Comparison of ENCODE assay signal across 18 mouse cellular contexts in genomic region chr11:116683777-116684176, GRCm38 (mm10). TPM values are rescaled to one million over a fixed set of nuclear protein-coding genes. Genes with fewer than 3 reads are reported as not detected.
DNase-seq lines count a peak whose midpoint lies in the region; ATAC-seq and TF ChIP-seq lines count a peak whose summit lies in the region.
"Had no signal": no experiment of that assay in that cellular context is flagged by ENCODE, and none has a peak within 500 bp of the region (broad histone marks: within the 10 kb centered on the region; RNA-seq: fewer than 3 reads in every experiment).

No protein-coding gene starts in this region.

- no peak overlapping the region for H3K27ac ChIP-seq in intestine, postnatal 0 days (ENCODE audit: low read depth, low read length)
- H3K27ac ChIP-seq: embryonic facial prominence, embryonic 10.5 days; forebrain, embryonic 13.5 days had no signal

- H3K4me3 ChIP-seq in intestine, postnatal 0 days (ENCODE audit: low read depth, low read length), result no peak overlapping the region
- H3K4me3 ChIP-seq: embryonic facial prominence, embryonic 10.5 days; forebrain, embryonic 13.5 days; heart, embryonic 12.5 days had no signal

- H3K36me3 ChIP-seq in intestine, postnatal 0 days (ENCODE audit: control insufficient read depth, insufficient read depth), result peaks cover 60% of the 10 kb centered on the region

- peak; percentile 66 for ATAC-seq in intestine, postnatal 0 days
- ATAC-seq: forebrain, embryonic 13.5 days; forebrain, postnatal 0 days had no signal

- peak; percentile 65 for DNase-seq in kidney, adult 18-20 months
- no peak for DNase-seq in kidney, postnatal 10 days
- peak; percentile 89 for DNase-seq in kidney, adult 9 months
- peak; percentile 66 to 87 for DNase-seq in kidney, postnatal 36 days
- no peak for DNase-seq in cerebellum, postnatal 36 days
- no peak for DNase-seq in gastrocnemius, postnatal 36 days
- no peak for DNase-seq in heart, postnatal 14 days
- DNase-seq: adrenal gland, postnatal 14 days; cerebellum, adult 11-12 months; cerebellum, adult 9-10 months; forebrain, postnatal 0 days; gastrocnemius, postnatal 14 days; heart, postnatal 36 days had no signal

- 45% methylated on average over 4 of the region's 4 CpGs for WGBS in intestine, postnatal 0 days

- H3K4me1 ChIP-seq in intestine, postnatal 0 days (replicated peaks; ENCODE audit: control insufficient read depth, insufficient read depth, low read length), result no peaks in the 10 kb centered on the region
- H3K4me1 ChIP-seq: forebrain, embryonic 13.5 days; heart, embryonic 12.5 days had no signal

- no peaks in the 10 kb centered on the region for H3K27me3 ChIP-seq in intestine, postnatal 0 days (replicated peaks; ENCODE audit: control insufficient read depth, insufficient read depth, low read length)
- H3K27me3 ChIP-seq: forebrain, embryonic 13.5 days; heart, embryonic 12.5 days had no signal

- H3K4me2 ChIP-seq in intestine, postnatal 0 days (replicated peaks; ENCODE audit: low read depth), result no peak overlapping the region
- H3K4me2 ChIP-seq: forebrain, embryonic 13.5 days; heart, embryonic 12.5 days had no signal

- no peak overlapping the region for H3K9ac ChIP-seq in intestine, postnatal 0 days (ENCODE audit: low read depth, low read length)
- H3K9ac ChIP-seq: forebrain, embryonic 13.5 days; forebrain, postnatal 0 days; heart, embryonic 12.5 days had no signal

- intact Hi-C loops in gastrocnemius, postnatal 36 days (cut with DNase I), result no loop called here
- intact Hi-C loops in heart, postnatal 14 days (cut with DNase I), result no loop called here

- TF ChIP-seq CTCF in intestine, postnatal 0 days (IDR thresholded peaks at IDR 0.05; ENCODE audit: low read depth), result 0 out of 2 replicates have a peak, but pooled peaks have one; percentile 0

- no peaks in the 10 kb centered on the region for H3K9me3 ChIP-seq in intestine, postnatal 0 days (ENCODE audit: control insufficient read depth)
- H3K9me3 ChIP-seq: embryonic facial prominence, embryonic 10.5 days; forebrain, embryonic 13.5 days; heart, embryonic 12.5 days had no signal

RNA-seq across cellular contexts. Expression of gene Cygb, which starts 29.7 kb away (rescaled TPM):
- 17.5 and 20.2 TPM in 2 replicates for polyA plus RNA-seq in intestine, postnatal 0 days (2015; fragmentation: Nextera tagmentation; extraction: Ambion mirVana)
- total RNA-seq in gastrocnemius, postnatal 36 days (2021), result 10 to 100 TPM in 1 of 2 experiments, 1 to 10 TPM in 1; 8.4 to 13.6 TPM
- total RNA-seq in heart, postnatal 14 days (2021), result 10 to 100 TPM; 50.4 to 57.4 TPM
- total RNA-seq: granulocyte monocyte progenitor cell, adult 5-6 weeks had no signal

RNA-seq across cellular contexts. Expression of gene Prcd, which starts 30.4 kb away (rescaled TPM):
- polyA plus RNA-seq in intestine, postnatal 0 days (2015; fragmentation: Nextera tagmentation; extraction: Ambion mirVana), result 0.84 and 1.1 TPM in 2 replicates
- under 1 TPM; 0.46 to 0.74 TPM for total RNA-seq in gastrocnemius, postnatal 36 days (2021)
- 1 to 10 TPM; 1.4 to 1.9 TPM for total RNA-seq in heart, postnatal 14 days (2021)
- total RNA-seq: granulocyte monocyte progenitor cell, adult 5-6 weeks had no signal
- polyA plus RNA-seq: heart, embryonic 12.5 days had no signal

RNA-seq across cellular contexts. Expression of gene Rhbdf2, which starts 57.0 kb away (rescaled TPM):
- polyA plus RNA-seq in intestine, postnatal 0 days (2015; fragmentation: Nextera tagmentation; extraction: Ambion mirVana), result 7.6 and 8.4 TPM in 2 replicates
- 10 to 100 TPM in 1 of 2 experiments, 1 to 10 TPM in 1; 9.4 to 10.2 TPM for total RNA-seq in gastrocnemius, postnatal 36 days (2021)
- 10 to 100 TPM; 15.1 to 15.3 TPM for total RNA-seq in heart, postnatal 14 days (2021)

Comparison
In these comparisons a context has a peak if more than half of its experiments do, and no peak if none do; other contexts are left out.
1. DNase-seq: peak in kidney, adult 18-20 months (single experiment), kidney, adult 9 months (single experiment) and kidney, postnatal 36 days (2 of 2); none in kidney, postnatal 10 days (single experiment), cerebellum, postnatal 36 days (0 of 2), gastrocnemius, postnatal 36 days (0 of 2) and heart, postnatal 14 days (0 of 2).